Mouse (Mus musculus) erythroid progenitor cell, adult 5-6 weeks (primary cell): ENCODE measurements around the gene Tctex1d4. TPM values are rescaled to one million over a fixed set of nuclear protein-coding genes. Genes with fewer than 3 reads are reported as not detected.

ENCODE experiments used
- ATAC-seq: replicated peaks from 2 replicates; pipeline ENCODE4 v1.8.0; 2016; ENCODE audit warnings: moderate number of reproducible peaks, mild to moderate bottlenecking, moderate TSS enrichment, inconsistent platforms; ENCODE audit not compliant: poor library complexity, low FRiP score, severe bottlenecking
- total RNA-seq, 2 experiments: library from RNA; stranded (forward) in 1 of 2; stranded (reverse) in 1 of 2; fragments of 150-400 nt in 1 of 2; fragments of 186-747, 209-891 nt in 1 of 2; gene quantifications; 2 replicates each; pipeline versions ENCODE4 v1.2.3 to v1.2.4; 2015 to 2017; ENCODE audit warnings: low replicate concordance in 2 of 2

The Tctex1d4 gene
- total RNA-seq (2015; ENCODE audit: low replicate concordance), result not detected in 2 replicates
- not detected in 2 replicates for total RNA-seq (2017; ENCODE audit: low replicate concordance)

DNA sequence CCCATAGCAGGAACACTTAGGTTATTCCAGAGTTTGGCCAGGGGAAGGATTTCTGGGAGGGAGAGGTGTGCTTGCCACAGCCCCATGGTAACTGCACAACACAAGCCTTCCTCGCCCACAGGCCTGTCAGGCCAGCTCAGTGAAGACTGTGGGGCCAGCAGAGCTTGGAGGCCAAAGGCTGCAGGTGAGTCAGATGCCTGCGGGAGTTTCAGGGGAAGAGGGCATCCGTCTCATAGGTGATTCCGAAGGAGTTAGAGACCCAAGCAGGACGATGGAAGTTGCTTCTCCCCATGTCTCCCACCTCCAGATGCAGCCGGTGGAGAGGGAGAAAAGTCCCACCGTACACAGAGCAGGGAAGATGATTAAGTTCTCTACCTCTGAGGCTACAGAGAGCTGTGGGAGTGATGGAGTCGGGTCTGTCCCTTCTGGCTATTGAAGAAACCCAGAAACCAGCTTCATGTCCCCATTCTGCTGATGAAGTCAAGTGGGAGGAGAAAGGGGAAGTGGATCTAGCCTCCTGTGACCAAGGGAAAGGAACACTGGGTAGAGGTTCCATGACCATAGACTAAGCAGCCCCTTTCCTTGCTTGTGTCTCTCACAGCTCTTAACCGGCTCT, at the start of gene Tctex1d4:
TSS of gene Tctex1d4 (plus strand) at position 120 of the 616 bp plus-strand sequence.
- no peak for ATAC-seq

DNA sequence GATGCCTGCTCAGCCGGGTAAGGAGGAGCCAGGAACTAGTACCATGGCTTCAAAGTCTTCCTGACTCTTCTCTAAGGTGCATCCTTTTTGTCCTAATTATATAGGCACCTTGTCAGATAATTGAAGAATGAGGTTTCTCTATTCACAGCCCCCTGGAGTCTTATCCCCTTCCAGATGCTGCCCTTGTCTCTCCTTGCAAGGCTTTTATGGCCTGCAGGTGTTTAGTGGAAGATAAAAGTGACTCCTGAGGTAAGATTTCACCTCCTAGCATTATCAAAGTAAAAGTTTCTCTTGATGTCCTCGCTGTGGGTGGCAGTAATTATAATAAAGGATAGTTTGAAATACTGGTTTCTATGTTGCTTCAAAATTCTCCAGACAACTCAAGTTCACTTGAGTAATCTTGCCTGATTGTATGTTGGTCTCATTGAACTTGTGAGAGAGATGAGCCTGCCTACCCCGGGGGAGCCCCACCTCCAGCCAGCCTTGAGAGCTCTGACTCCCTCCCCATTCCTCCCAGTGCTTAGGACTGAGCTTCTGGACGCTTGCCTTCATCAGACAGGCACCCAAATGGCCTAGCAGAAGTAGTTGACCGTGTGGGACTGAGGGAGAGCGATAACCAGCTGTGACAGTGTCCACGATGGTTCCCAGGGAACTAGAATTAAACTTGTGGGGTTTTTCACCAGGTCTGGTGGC, 38.5 kb upstream of the Tctex1d4 start:
- peak; percentile 32 for ATAC-seq

DNA sequence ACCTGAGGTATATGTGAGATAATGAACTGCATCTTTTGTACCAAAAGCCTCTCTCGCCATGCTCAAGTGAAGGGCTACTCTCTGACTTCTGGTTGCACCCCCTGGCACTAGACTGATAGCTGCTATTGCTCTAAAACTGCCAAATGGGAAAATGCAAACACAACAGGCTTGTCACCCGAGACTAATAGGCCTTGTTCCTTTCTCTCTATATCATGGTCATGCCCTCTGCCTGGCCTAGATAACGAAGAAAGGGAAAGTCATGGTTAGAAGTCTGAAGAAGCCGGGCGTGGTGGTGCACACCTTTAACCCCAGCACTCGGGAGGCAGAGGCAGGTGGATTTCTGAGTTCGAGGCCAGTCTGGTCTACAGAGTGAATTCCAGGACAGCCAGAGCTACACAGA, 36.0 kb upstream of the Tctex1d4 start:
- peak; percentile 74 for ATAC-seq

DNA sequence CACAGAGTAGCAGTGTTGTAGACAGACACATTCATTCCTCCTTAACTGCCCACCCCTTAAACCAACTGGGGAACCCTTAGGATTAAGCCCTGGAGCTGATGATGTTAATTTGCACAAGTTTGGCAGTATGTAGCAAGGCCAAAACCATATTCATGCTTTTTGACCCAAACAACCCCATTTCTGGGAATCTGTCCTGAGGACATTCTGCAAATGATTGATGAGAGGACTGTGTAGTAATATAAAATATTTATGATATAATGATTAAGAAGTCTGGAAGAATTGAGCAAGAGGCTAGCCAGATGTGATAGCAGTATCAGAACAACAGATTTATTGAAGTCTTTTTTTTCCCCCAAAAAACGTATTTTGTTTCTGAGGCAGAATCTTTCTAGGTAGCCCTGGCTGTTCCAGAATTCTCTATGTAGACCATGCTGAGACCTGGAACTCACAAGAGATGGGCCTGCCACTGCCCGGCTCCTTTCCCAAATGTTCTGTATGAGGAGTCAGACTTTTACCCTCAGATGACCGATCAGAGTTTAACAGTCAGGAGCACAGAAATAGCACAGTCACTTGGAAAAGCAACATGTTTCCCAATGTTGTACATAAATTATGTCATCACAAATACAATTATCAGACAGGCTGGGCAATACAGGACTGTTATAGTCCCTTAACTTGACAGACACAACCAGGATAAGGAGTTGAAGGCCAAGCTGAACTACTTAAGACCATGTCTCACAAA, 31.8 kb upstream of the Tctex1d4 start:
- no peak for ATAC-seq

DNA sequence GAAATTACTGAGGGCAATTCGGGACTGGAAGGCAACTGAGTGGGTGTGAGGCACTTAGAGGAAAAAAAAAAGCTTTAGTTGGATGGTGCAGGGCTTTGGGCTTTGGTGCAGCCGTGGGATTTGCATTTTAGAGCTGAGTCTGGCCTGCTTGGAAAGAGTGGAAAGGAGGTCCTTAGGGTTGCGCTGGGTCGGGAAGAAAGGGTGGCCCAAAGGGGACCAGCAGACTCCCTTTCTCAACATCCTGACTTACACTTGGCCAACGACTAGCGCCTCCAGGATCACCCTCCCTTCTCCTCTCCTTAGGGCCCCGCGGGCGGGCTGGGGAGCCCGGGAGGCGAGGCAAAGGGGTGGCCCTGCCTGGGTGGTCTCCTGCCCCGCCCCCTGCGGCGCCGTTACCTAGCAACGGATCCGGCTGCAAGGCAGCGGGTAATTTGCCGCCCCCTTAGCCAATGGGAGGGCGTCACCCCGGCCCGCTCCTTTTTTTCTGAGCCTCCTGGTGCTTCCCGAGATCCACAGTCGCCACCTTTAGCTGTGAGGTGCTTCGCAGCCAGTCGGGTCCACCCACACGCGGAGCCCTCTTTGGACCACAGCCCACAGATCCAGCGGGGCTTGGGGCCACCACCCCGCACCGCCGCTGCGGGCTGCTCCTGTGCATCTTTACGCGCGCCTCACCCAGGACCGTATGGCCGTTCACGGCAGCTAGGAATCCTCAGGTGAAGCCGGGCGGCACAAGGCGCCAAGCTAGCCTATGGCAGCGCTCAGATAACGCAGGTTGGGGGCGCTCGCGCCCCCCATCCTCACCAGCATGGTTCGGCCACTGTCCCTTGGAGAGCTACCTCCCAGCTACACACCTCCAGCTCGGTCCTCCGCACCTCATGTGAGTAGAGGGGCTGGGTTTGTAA, 30.8 kb upstream of the Tctex1d4 start, which contains the start of gene Ptch2:
TSS of gene Ptch2 (plus strand) at position 525 of the 902 bp plus-strand sequence.
- ATAC-seq, result no peak

DNA sequence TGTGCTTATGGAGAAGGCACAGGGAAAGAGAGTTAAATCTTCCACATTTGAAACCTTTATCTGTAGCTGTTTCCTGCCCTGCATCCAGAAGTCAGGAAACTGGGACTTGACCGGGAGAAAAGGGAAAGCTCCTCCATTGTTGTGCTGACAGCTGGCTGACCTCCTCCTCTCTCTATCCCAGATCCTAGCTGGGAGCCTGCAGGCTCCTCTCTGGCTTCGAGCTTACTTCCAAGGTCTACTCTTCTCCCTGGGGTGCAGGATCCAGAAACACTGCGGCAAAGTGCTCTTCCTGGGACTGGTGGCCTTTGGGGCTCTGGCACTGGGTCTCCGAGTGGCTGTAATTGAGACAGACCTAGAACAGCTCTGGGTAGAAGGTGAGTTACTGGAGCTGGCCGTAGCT, 29.9 kb upstream of the Tctex1d4 start:
- no peak for ATAC-seq

DNA sequence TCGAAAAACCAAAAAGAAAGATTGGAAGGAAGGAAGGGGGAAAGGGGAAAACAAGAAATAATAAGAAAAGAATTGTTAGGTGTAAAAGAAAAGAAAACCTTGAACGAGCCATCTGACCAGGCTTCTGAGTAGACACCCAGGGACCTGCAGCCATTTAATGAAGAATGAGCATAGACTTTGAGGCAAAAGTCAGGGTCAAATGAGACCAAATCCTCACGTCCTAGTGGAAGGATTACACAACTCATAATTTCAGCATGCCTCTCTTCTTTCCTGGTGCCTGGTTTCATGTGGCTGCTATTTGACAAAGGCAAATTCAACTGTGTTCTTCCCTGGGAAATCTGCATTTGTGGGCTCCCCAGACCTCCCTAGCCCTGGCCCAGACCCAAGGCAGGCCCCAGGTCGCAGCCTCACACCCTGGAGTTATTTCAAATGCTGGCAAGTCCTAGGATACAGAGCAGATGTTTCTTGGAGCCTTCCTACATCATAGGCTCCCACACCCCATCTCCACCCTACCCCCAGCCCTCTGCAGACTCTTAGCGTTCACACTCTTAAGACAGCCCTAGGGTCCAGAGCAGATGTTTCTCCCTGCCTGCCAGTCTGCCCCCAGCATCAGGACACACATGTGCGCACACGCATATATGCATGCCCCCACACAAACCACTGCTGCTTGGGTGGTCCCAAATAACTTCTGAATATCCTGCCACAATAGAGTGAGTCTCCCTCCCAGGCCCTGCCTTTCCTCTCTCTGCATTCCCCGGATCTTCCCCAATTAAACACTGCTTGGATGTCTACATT, 28.4 kb upstream of the Tctex1d4 start:
- ATAC-seq, result no peak

DNA sequence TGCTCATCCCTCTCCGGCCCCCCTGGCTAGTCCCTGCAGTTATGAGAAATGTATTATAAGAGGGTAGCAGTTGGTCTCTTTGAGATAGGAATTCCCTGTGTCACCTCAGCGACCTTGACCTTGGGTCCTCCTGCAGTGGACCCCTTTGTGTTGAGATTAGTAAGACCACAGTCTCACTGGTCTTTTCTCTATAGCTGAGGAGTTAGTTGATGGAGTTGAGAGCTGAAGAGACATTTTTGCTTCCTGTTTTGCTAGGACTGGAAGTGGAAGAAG, 27.9 kb upstream of the Tctex1d4 start:
- ATAC-seq, result no peak

DNA sequence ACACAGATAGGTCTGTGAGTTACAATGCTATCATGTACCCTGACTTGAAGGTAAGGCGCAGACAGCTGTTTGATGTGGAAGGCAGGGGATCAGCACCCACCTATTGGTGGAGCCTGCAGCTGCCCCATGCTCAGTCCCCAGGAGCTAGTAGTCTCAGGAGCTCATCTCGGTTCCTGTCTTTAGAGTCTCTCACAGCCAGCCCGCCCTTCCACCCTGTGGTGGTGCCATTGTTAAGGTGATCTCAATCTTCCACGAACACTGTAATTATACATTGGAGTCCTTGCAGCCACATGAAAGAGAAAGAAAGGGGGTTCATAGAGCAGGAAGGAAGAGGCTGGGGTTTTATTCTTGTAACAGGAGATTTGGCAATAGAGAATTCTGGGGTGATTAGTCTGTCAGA, 26.6 kb upstream of the Tctex1d4 start:
- ATAC-seq, result no peak

DNA sequence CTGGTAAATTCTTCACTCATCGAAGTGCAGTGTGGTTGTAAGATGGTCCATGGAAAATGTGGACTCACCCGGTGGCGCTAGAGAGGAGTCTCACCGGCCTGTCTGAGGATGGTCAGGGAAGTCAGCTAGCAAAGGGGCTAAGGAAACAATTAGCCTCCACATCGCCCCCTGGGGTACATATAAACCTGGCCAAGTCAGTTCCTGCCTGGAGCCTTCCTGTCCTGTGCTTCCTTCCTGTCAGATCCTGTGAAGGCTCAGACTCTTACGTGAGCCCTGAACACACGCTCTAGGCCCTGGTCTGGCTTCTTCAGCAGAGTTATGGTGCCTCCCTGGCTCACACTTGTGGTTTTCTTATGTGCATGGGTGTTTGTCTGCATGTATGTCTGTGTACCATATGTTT, 25.4 kb upstream of the Tctex1d4 start:
- ATAC-seq, result no peak

DNA sequence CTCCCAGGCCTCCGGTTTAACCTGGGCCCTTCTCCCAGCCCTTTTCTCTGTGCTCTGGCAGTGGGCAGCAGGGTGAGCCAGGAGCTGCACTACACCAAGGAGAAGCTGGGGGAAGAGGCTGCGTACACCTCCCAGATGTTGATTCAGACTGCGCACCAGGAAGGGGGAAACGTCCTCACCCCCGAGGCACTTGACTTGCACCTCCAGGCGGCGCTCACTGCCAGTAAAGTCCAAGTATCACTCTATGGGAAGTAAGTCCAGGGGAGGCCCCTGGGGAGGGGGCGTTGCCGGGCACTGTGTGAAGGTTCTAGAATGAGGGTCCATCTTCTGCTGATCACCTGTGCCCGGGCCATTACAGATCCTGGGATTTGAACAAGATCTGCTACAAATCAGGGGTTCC, 21.9 kb upstream of the Tctex1d4 start:
- no peak for ATAC-seq

DNA sequence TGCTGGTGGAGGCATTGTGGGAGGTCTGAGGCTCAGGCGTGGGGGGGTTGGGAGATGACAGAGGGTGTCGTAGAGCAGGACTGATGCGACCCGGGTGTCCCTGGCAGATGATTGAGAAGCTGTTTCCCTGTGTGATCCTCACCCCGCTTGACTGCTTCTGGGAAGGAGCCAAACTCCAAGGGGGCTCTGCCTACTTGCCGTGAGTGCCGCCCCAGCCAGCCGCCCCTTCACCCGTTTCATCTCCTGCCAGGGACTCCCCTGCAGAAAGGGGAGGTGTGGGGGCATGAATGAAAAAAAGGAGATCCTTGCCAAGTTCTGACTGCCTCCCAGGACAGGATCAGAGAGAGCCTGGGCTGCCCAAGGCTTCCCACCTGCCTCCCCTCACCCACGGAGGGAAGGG, 21.5 kb upstream of the Tctex1d4 start:
- ATAC-seq, result no peak

DNA sequence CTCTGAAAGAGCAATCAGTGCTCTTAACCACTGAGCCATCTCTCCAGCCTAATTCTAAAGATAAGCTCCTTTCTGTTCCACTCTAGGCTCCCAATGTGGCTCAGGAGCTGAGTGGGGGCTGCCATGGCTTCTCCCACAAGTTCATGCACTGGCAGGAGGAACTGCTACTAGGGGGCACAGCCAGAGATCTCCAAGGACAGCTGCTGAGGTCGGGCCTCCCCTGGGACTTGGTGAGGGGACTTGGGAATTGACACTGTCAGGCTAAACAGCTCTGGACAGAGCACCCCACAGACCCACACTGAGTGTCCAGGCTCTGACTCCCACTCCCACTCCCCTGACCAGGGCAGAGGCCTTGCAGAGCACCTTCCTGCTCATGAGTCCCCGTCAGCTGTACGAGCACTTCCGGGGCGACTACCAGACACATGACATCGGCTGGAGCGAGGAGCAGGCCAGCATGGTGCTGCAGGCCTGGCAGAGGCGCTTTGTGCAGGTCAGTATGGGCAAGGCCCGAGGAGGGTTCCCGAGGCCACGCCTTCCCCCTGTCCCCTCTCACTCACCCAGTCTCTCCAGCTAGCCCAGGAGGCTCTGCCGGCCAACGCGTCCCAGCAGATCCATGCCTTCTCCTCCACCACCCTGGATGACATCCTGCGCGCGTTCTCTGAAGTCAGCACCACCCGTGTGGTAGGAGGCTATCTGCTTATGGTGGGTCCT, 18.6 kb upstream of the Tctex1d4 start:
- ATAC-seq, result 0 out of 2 replicates have a peak, but pooled peaks have one; percentile 21

DNA sequence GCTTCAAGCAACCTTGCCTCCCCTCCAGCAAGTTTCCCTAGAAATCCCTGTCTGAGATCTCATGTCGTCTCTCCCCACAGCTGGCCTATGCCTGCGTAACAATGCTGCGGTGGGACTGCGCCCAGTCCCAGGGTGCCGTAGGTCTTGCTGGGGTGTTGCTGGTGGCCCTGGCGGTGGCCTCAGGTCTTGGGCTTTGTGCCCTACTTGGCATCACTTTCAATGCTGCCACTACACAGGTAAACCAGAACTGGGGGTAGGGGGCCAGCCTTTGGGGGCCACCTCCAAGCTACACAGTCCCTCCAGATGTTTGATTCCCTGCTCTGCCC, 18.1 kb upstream of the Tctex1d4 start:
- ATAC-seq, result no peak

DNA sequence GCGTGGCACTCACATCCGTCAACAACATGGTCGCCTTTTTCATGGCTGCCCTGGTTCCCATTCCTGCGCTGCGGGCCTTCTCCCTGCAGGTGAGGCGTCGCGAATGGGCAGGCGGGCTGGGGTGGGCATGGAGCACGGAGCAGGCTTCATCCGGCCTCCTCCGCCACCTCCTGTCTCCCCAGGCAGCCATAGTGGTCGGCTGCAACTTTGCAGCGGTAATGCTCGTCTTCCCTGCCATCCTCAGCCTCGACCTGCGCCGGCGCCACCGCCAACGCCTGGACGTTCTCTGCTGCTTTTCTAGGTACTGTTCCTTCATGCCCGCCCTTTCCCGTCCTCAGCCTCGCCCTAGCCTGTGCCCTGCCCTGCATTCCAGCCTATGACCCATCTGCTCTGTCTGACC, 17.3 kb upstream of the Tctex1d4 start:
- ATAC-seq, result no peak

DNA sequence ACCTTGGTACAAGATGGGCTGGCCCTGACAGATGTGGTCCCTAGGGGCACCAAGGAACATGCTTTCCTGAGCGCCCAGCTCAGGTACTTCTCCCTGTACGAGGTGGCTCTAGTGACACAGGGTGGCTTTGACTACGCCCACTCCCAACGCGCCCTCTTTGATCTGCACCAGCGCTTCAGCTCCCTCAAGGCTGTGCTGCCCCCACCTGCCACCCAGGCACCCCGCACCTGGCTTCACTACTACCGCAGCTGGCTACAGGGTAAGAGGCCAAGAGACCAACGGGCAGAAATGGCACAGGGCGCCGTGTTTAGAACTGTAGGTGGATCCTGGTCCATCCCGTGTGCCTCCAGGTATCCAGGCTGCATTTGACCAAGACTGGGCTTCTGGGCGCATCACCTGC, 16.3 kb upstream of the Tctex1d4 start:
- no peak for ATAC-seq

DNA sequence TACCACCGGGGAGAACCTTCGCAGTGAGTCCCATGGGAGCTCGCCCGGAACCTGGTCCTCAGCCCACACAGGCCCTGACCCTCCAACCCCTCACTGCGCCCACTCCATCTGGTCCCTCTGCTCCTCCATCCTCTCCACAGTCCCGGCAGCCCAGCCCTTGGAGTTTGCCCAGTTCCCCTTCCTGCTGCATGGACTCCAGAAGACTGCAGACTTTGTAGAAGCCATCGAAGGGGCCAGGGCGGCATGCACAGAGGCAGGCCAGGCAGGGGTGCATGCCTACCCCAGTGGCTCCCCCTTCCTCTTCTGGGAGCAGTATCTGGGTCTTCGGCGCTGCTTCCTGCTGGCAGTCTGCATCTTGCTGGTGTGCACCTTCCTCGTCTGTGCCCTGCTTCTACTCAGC, 15.6 kb upstream of the Tctex1d4 start:
- no peak for ATAC-seq

DNA sequence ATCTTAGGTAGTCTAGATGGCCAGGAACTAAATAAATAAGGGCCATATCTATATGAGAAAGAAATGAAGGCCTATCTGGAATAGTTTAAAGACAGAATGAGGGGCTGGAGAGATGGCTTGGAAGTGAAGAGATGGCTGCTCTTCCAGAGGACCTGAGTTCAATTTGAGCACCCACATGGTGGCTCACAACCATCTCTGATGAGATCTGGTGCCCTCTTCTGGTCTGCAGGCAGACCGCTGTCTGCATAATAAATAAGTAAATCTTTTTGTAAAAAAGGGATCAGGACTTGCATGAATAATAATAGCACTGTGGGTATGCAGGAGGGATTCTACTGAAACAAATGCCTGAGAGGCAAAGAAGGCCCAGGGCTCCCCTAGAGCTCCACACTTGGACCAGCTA, 13.4 kb upstream of the Tctex1d4 start:
- no peak for ATAC-seq

DNA sequence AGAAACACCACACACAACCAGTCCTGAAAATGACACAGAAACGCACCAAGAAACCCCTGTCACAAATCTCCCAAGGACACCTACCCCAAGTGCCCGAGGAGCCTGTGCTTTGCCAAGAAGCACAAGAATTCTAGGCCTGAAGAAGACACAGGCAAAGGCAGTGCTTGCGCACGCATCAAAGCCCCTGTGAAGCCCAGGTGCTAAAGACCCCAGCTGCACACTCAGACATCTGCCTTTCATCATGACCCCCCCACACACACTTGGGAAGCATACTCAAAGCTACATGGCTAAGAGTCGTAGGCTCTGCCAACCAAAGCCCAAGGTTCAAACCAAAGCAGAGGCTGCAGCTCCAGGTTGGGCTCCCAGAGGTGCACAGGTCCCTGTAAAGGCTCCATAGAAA, 11.0 kb upstream of the Tctex1d4 start:
- no peak for ATAC-seq
